Mouse (Mus musculus) C2C12 (cell line): ENCODE measurements at regions not wholly inside any gene's neighbourhood (a gene's known extent, or its start where the extent isn't known, plus 50 kb on each side); places are given as distances from the start of the nearest gene placed in this dataset.

Experiments
- CEBPB ChIP-seq: IDR thresholded peaks from one replicate; pipeline ENCODE4 v1.6.1; 2011; ENCODE audit warnings: low read depth, mild to moderate bottlenecking, control low read depth, moderate library complexity
- CTCF ChIP-seq: IDR thresholded peaks from one replicate; pipeline ENCODE4 v1.5.1; 2011; ENCODE audit not compliant: control insufficient read depth, insufficient read depth, insufficient read length
- MAX ChIP-seq: IDR thresholded peaks from one replicate; pipeline ENCODE4 v1.6.1; 2011; ENCODE audit warnings: mild to moderate bottlenecking, control low read depth
- MYOD1 ChIP-seq: IDR thresholded peaks from one replicate; pipeline ENCODE4 v1.6.1; 2011; ENCODE audit warnings: low read depth; ENCODE audit not compliant: control insufficient read depth, insufficient read length
- MYOG ChIP-seq: IDR thresholded peaks from one replicate; pipeline ENCODE4 v1.6.1; 2011; ENCODE audit not compliant: control insufficient read depth, insufficient read length; ENCODE audit errors: extremely low read depth
- USF1 ChIP-seq: IDR thresholded peaks from one replicate; pipeline ENCODE4 v1.6.1; 2011; ENCODE audit warnings: low read depth, mild to moderate bottlenecking, control low read depth, moderate library complexity

- TF ChIP-seq MAX = no peak
- TF ChIP-seq CTCF = no peak
- no peak for TF ChIP-seq CEBPB
- TF ChIP-seq MYOG = no peak
- no peak for TF ChIP-seq USF1
- TF ChIP-seq MYOD1 = no peak
Measured at GRCm38 (mm10) chr16:76120712-76121111, 98.6 kb upstream of the Samsn1 start.
